Mouse (Mus musculus) hindbrain, embryonic 12.5 days (tissue): ENCODE results near the gene Bivm. TPM values are rescaled to one million over a fixed set of nuclear protein-coding genes. Genes with fewer than 3 reads are reported as not detected.

ENCODE experiments used
- ATAC-seq: fragments of 200-750 bp; cut with Nextera tagmentation; 2 replicates; pipeline ENCODE4 v1.8.0; 2017; ENCODE audit warnings: moderate TSS enrichment; ENCODE audit not compliant: low FRiP score
- H3K27ac ChIP-seq: fragments of 300-500 bp; sonication (generic); 2 replicates; pipeline ENCODE4 v1.5.1; 2016; ENCODE audit warnings: mild to moderate bottlenecking
- H3K27me3 ChIP-seq: fragments of 300-500 bp; sonication (generic); 2 replicates; pipeline ENCODE4 v1.6.1; 2016; ENCODE audit warnings: mild to moderate bottlenecking
- H3K36me3 ChIP-seq: fragments of 300-500 bp; sonication (generic); 2 replicates; pipeline ENCODE4 v1.6.1; 2016; ENCODE audit warnings: mild to moderate bottlenecking
- H3K4me1 ChIP-seq: fragments of 300-500 bp; sonication (generic); 2 replicates; pipeline ENCODE4 v1.6.1; 2016
- H3K4me2 ChIP-seq: fragments of 300-500 bp; sonication (generic); replicated peaks from 2 replicates; pipeline ENCODE4 v1.6.1; 2016; ENCODE audit warnings: mild to moderate bottlenecking
- H3K4me3 ChIP-seq: fragments of 300-500 bp; sonication (generic); 2 replicates; pipeline ENCODE4 v1.5.1; 2016; ENCODE audit warnings: mild to moderate bottlenecking
- H3K9ac ChIP-seq: fragments of 300-500 bp; sonication (generic); 2 replicates; pipeline ENCODE4 v1.6.1; 2016; ENCODE audit warnings: mild to moderate bottlenecking, moderate library complexity
- H3K9me3 ChIP-seq: fragments of 300-500 bp; sonication (generic); replicated peaks from 2 replicates; pipeline ENCODE4 v1.6.1; 2016; ENCODE audit warnings: mild to moderate bottlenecking
- WGBS: fragments of 180-500 bp; shearing (Covaris S2); methylation state at CpG from one replicate; pipeline ENCODE4 v1.1.7; 2016; 5-methylcytosine and 5-hydroxymethylcytosine counted together
- polyA plus RNA-seq: library from polyadenylated mRNA; unstranded; fragments of >200 nt; fragmentation: Nextera tagmentation; extraction: Ambion mirVana; gene quantifications from 2 replicates; pipeline ENCODE4 v1.2.1, GENCODE M21; 2016

Bivm gene
- 24.8 and 30.8 TPM in 2 replicates for polyA plus RNA-seq

DNA sequence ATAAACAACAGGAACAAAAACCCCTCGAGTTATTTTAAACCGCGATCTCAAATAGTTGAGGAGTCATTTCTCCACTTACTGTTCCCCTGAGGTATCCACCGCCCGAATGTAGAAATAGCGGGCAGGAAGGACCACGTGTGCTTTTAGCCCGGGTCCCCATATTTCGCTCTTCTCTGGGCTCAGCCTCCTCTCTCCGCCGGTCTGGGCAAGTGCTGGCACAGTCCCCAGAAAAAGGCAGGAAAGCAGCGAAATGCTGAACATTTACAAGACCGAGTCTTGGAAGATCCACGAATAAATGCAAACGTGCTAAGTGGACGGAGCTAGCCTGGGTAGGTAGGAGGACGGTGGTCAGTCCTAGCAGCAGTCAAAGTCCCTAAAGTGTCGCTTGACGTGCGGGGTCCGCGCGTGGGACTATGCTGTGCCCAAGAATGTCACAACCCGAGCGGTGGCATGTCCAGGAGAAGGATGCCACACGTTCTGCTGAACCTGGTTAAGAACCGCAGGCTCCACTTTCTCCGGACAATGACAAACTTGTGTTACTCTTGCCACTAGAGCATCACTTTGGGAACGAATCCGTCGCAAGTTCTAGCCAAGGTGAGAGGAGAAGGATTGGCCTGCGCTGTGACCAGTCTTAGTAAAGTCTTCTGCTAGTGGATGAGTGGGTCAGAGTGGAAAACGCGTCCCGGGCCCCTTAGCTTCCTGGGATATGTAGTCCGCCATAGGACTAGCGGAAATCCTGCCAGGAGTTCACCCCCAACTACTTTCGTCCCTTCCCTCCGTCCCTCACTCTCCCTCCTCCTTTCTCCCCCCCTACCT lies at the start of gene Bivm, which contains the start of gene Kdelc1:
TSS of gene Bivm (plus strand) at position 719 of the 816 bp plus-strand sequence.
TSS of gene Kdelc1 (minus strand) at position 570 of the 816 bp plus-strand sequence.
- Histone ChIP-seq H3K27me3 (no peaks in the 10 kb centered on the region), H3K9me3 (no peaks in the 10 kb centered on the region), H3K9ac (peak within 1 kb of the TSS; percentile 84), H3K4me3 (peak within 1 kb of the TSS; percentile 44), H3K27ac (peak within 1 kb of the TSS; percentile 96), H3K4me1 (peaks cover 19% of the 10 kb centered on the region), H3K4me2 (peak within 1 kb of the TSS; percentile 63), H3K36me3 (peaks cover 18% of the 10 kb centered on the region)
- ATAC-seq: peak; percentile 97
- WGBS: under 1% methylated on average over 39 of the region's 39 CpGs

DNA sequence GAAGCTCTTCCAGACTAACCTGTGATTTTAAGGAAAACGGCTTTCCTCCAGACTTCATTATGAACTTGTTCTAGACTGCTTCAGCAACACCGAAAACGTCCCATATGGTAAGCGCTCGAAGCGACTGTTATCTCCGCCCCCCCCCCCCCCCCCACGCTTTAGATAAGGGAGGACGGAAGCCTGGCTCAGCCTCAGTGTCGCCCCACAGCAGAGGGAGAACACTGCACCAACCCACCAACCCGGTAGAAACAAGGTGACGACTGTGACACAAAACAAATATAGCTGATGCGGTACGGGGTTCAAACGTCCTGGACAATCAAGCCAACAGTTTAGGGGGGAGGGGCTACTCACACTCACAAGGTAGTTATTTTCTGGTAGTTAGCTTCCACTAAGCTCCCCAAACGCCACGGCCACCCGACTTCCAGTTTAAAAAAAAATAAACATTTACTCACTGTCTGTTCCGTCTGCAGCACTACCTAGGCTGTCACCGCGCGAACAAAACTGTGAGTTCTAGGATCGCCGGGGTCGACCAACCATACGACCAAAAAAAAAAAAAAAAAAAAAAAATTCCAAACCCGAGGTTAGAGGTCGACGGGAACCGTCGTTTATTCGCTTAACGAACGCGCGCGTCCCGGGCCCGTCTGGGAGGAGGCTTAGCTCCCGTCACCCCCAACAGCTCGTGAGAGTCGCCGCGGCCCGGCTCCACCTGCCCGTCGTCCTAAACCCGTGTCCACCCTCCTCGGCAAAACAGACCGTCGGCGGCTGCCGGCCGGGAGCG lies 17.1 kb upstream of the Bivm start:
- peak overlapping the region; percentile 71 for H3K4me2 ChIP-seq
- peaks cover 23% of the 10 kb centered on the region for H3K36me3 ChIP-seq
- under 1% methylated on average over 55 of the region's 55 CpGs for WGBS
- peak overlapping the region; percentile 85 for H3K27ac ChIP-seq
- peak overlapping the region; percentile 71 for H3K4me3 ChIP-seq
- H3K27me3 ChIP-seq: no peaks in the 10 kb centered on the region
- peak; percentile 85 for ATAC-seq
- H3K9me3 ChIP-seq: no peaks in the 10 kb centered on the region
- peak overlapping the region; percentile 73 for H3K9ac ChIP-seq
- H3K4me1 ChIP-seq: peaks cover 9% of the 10 kb centered on the region

DNA sequence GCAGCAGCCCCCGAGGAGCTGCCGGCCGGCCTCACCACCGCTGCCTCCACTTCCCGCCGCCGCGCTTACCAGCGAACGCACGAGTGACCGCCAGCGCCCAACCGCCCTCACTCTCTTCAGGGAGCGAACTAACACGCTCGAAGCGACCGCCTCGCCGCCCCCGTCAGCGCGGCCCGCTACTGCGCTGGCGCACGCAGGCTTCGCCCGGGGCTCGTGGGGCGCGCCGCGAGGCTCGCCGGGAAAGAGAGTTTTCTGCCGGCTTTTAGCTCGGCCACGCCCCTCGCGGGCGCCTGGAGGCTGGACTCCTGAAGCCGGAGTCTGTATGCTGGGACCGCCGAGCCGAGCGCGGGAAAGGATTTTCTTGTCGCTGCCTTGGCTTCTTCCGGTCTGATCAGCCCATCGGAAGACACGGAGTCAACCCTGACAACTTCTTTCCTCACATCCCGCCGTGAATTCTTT lies 16.5 kb upstream of the Bivm start, which contains the start of gene Tex30:
TSS of gene Tex30 (minus strand) at position 183 of the 459 bp plus-strand sequence.
- Histone ChIP-seq H3K4me2 (peak within 1 kb of the TSS; percentile 71), H3K36me3 (peaks cover 17% of the 10 kb centered on the region), H3K4me1 (peaks cover 9% of the 10 kb centered on the region), H3K4me3 (peak within 1 kb of the TSS; percentile 71), H3K27ac (peak within 1 kb of the TSS; percentile 85), H3K9ac (peak within 1 kb of the TSS; percentile 73), H3K9me3 (no peaks in the 10 kb centered on the region), H3K27me3 (no peaks in the 10 kb centered on the region)
- WGBS: under 1% methylated on average over 55 of the region's 55 CpGs
- ATAC-seq: peak; percentile 99

DNA sequence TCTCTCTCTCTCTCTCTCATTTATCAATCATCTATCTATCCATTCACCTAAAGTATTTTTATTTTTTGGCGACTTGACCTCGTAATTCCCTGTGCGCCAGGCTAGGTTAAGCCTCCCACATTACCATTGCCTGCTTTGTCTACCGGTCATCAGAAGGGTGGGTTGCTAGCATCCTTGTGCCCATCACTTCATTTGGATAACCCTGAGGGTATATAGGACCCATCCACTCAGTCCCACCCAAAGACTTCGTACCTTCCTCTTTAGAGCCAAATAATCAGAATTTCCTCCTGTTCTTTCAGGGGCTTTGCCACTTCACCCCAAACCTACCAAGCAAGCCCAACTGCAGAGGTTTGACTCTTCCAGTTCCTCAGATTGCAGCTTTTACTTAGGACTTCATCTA lies 15.8 kb upstream of the Bivm start:
- Histone ChIP-seq H3K9ac (peak overlapping the region; percentile 55), H3K9me3 (no peaks in the 10 kb centered on the region), H3K27ac (no peak overlapping the region), H3K4me1 (peaks cover 9% of the 10 kb centered on the region), H3K4me2 (peak overlapping the region; percentile 71), H3K27me3 (no peaks in the 10 kb centered on the region), H3K4me3 (peak overlapping the region; percentile 71), H3K36me3 (peaks cover 18% of the 10 kb centered on the region)
- no peak for ATAC-seq
- 18% methylated on average over 5 of the region's 5 CpGs for WGBS

DNA sequence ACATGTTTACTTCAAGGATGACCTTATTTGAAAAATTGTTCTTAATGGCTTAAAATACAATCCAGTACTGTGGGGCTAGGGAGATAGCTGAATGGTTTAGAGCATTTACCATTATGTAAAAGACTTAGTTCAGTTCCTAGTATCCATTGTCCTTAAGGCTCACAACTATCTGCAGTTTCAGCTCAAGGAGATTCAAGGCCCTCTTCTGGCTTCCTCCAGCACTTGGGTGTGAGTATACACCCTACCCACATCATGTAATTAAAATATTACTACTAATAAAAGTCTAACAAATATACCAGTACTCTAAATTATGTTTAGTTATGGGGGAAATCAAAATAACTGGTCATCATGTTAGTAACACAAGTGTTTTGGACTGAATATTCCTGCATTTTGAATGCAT lies 1.2 kb upstream of the Bivm start:
- H3K27ac ChIP-seq: no peak overlapping the region
- no peak overlapping the region for H3K9ac ChIP-seq
- peaks cover 23% of the 10 kb centered on the region for H3K36me3 ChIP-seq
- no peaks in the 10 kb centered on the region for H3K27me3 ChIP-seq
- peaks cover 19% of the 10 kb centered on the region for H3K4me1 ChIP-seq
- ATAC-seq: no peak
- peak overlapping the region; percentile 63 for H3K4me2 ChIP-seq
- no peaks in the 10 kb centered on the region for H3K9me3 ChIP-seq
- peak overlapping the region; percentile 14 for H3K4me3 ChIP-seq

- Histone ChIP-seq H3K27me3 (no peaks in the 10 kb centered on the region), H3K36me3 (peaks cover 12% of the 10 kb centered on the region), H3K4me3 (peak overlapping the region; percentile 44), H3K9me3 (no peaks in the 10 kb centered on the region), H3K4me2 (peak overlapping the region; percentile 63), H3K9ac (peak overlapping the region; percentile 84), H3K4me1 (peaks cover 19% of the 10 kb centered on the region), H3K27ac (peak overlapping the region; percentile 96)
- ATAC-seq: peak; percentile 91
- WGBS: under 1% methylated on average over 39 of the region's 43 CpGs
Observed at GRCm38 (mm10) chr1:44119201-44120073, 680 bp downstream of the Bivm start.

- H3K4me1 ChIP-seq: peaks cover 19% of the 10 kb centered on the region
- peak overlapping the region; percentile 96 for H3K27ac ChIP-seq
- H3K9ac ChIP-seq: peak overlapping the region; percentile 84
- no peaks in the 10 kb centered on the region for H3K27me3 ChIP-seq
- H3K4me3 ChIP-seq: peak overlapping the region; percentile 44
- 3% methylated on average over 6 of the region's 6 CpGs for WGBS
- peak overlapping the region; percentile 63 for H3K4me2 ChIP-seq
- H3K9me3 ChIP-seq: no peaks in the 10 kb centered on the region
- ATAC-seq: peak; percentile 35
- H3K36me3 ChIP-seq: peaks cover 7% of the 10 kb centered on the region
Observed at GRCm38 (mm10) chr1:44120074-44120406, 1.3 kb downstream of the Bivm start.

DNA sequence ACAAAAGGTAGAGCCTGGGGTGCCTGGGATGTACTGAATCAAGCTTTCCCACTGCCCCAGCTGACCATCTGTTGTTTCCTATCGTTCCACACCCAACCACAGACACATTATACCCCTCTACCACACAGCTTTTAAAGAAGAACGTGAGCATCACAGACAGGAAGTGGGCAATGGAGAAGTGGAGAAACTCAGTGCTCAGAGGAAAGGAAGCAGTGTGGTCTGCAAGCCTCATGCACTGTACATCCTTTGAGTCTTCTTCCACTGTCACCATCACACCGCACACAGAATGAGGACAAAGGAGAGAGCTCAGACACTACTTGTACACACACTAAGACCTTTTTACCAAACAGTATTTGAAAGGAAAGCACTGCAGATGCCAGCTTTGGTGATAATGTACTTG lies 3.5 kb downstream of the Bivm start:
- peaks cover 19% of the 10 kb centered on the region for H3K4me1 ChIP-seq
- ATAC-seq: no peak

DNA sequence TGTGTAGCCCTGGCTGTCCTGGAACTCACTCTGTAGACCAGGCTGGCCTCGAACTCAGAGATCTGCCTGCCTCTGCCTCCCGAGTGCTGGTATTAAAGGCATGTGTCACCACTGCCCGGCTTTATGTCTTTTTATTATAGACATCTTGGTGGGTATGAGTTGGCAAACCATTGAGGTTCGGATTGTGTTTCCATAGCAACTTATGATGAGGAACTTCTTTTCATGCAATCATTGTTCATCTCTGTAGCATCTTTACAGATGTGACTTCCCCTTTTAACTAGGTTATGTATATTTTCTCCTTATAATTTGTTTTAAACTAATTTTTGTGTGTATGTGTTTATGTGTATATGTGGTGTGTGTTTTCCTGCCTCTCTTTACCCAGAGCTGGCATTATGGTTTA lies 6.8 kb downstream of the Bivm start:
- H3K27me3 ChIP-seq: no peaks in the 10 kb centered on the region
- H3K9me3 ChIP-seq: no peaks in the 10 kb centered on the region
- no peak overlapping the region for H3K4me2 ChIP-seq
- H3K4me3 ChIP-seq: no peak overlapping the region
- peaks cover 15% of the 10 kb centered on the region for H3K36me3 ChIP-seq
- 95% methylated on average over 4 of the region's 4 CpGs for WGBS
- H3K9ac ChIP-seq: no peak overlapping the region
- H3K4me1 ChIP-seq: peaks cover 8% of the 10 kb centered on the region
- ATAC-seq: no peak
- H3K27ac ChIP-seq: no peak overlapping the region

More for the DNA sequence above, 3.5 kb downstream of the Bivm start:
- no peak overlapping the region for H3K9ac ChIP-seq
- H3K27me3 ChIP-seq: no peaks in the 10 kb centered on the region
- H3K4me2 ChIP-seq: no peak overlapping the region
- H3K4me3 ChIP-seq: no peak overlapping the region
- H3K27ac ChIP-seq: no peak overlapping the region
- H3K9me3 ChIP-seq: no peaks in the 10 kb centered on the region
- 83% methylated on average over 3 of the region's 3 CpGs for WGBS
- peaks cover 10% of the 10 kb centered on the region; the same call in 1 of the 2 replicates for H3K36me3 ChIP-seq

DNA sequence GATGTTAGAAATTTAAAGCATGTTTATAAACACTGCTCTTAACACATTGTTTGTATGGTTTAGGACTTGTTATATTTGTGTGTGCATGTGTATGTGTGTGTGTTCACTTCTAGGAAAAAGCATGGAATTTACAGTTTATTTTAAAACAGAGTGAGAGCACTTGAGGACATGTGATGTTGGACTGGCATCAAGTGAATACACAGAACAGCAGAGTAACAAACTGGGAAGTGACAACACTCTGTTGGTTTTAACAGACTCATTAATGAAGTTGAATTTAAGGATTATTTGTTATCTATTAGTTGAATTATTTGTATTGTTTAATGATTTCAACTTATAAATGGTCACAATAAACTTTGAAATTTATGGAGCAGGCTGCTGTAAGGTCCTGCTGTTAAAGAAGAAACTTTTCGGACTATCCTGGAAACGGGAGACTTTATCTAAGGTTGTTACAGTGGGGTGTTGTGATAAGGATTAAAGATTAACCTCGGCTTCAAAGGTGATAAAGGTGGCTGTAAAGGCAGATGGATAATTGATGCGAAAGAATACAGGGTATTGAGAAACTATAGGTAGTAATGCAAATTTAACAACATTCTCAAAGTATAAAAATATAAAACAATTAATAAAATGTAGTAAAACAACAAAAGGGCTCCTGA lies 11.3 kb downstream of the Bivm start:
- Histone ChIP-seq H3K4me1 (no peaks in the 10 kb centered on the region), H3K9me3 (no peaks in the 10 kb centered on the region), H3K27me3 (no peaks in the 10 kb centered on the region), H3K4me2 (no peak overlapping the region), H3K27ac (no peak overlapping the region), H3K9ac (no peak overlapping the region), H3K36me3 (peaks cover 32% of the 10 kb centered on the region), H3K4me3 (no peak overlapping the region)
- no peak for ATAC-seq
- WGBS: 87% methylated on average over 4 of the region's 4 CpGs

DNA sequence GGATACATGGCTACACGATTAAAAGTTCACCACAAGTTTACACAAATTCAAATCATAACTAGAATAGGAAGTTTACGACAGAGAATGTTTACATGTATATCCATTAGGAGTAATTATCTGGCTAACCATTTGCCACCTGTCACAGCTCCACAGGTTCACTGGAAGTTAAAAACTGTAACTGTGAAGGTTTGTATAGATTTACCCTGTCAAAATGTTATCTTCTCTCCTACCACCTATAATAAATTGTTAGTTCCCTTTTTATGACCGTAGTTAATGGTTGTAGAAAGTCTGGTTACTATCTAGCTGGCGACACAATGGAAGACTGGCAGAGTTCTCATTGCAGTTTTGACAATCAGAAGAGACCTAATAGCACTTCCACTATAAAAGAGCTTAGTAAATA lies 21.5 kb downstream of the Bivm start:
- no peak for ATAC-seq
- Histone ChIP-seq H3K4me3 (no peak overlapping the region), H3K9ac (no peak overlapping the region), H3K9me3 (no peaks in the 10 kb centered on the region), H3K27me3 (no peaks in the 10 kb centered on the region), H3K27ac (no peak overlapping the region), H3K4me1 (no peaks in the 10 kb centered on the region), H3K36me3 (peaks cover 51% of the 10 kb centered on the region), H3K4me2 (no peak overlapping the region)
- WGBS: 93% methylated on average over 4 of the region's 4 CpGs
